Comparison of ENCODE assay signal across 33 mouse cellular contexts in genomic region chr13:24750807-24751206, GRCm38 (mm10). TPM values are rescaled to one million over a fixed set of nuclear protein-coding genes. Genes with fewer than 3 reads are reported as not detected.
"Had no signal": no experiment of that assay in that cellular context is flagged by ENCODE, and none has a peak within 500 bp of the region (broad histone marks: within the 10 kb centered on the region; RNA-seq: fewer than 3 reads in every experiment).

No protein-coding gene starts in this region.

- DNase-seq: gastrocnemius, adult 2 months; gastrocnemius, postnatal 10 days; gastrocnemius, postnatal 25 days; heart, adult 2 months; heart, postnatal 10 days; heart, postnatal 4 days; kidney, adult 18-20 months; kidney, adult 9 months; kidney, postnatal 14 days; kidney, postnatal 36 days; layer of hippocampus, adult 9-11 months; layer of hippocampus, postnatal 36 days; left cerebral cortex, postnatal 4 days had no signal

- ATAC-seq: hindbrain, embryonic 16.5 days; inflammation-experienced regulatory T-cells, adult 6 months; intestine, embryonic 15.5 days; intestine, postnatal 0 days; liver, embryonic 12.5 days had no signal

- H3K27me3 ChIP-seq: heart, embryonic 12.5 days; hindbrain, embryonic 12.5 days; intestine, embryonic 15.5 days; kidney, embryonic 15.5 days; limb, embryonic 13.5 days; limb, embryonic 15.5 days; liver, embryonic 12.5 days had no signal

RNA-seq across cellular contexts. Expression of gene Armh2, which starts 9.8 kb away (rescaled TPM):
- polyA plus RNA-seq: heart, adult 2 months; heart, embryonic 12.5 days; heart, embryonic 14.5 days; heart, embryonic 16.5 days; hindbrain, embryonic 10.5 days; hindbrain, embryonic 12.5 days; hindbrain, embryonic 14.5 days; hindbrain, embryonic 16.5 days; intestine, embryonic 15.5 days; intestine, postnatal 0 days; kidney, embryonic 15.5 days; kidney, postnatal 0 days; large intestine, adult 2 months; limb, embryonic 11.5 days; limb, embryonic 13.5 days; limb, embryonic 15.5 days; liver, adult 2 months; liver, embryonic 14.5 days; liver, embryonic 16.5 days had no signal
